Mouse (Mus musculus): ENCODE results near the gene Fyn.

GRCm38 (mm10) chr10:39506353-39506752 lies 137.7 kb downstream of the Fyn start:
- TF ChIP-seq CTCF (IDR thresholded peaks at IDR 0.05; ENCODE audit: insufficient read depth, low read length), result no peak
- no peak for TF ChIP-seq POLR2A (IDR thresholded peaks at IDR 0.05; ENCODE audit: borderline replicate concordance, extremely low read depth, low read depth, low read length)

All from lung, adult 2 months (tissue).